1 mouse cellular context compared by ENCODE assay signal in the genomic region with DNA sequence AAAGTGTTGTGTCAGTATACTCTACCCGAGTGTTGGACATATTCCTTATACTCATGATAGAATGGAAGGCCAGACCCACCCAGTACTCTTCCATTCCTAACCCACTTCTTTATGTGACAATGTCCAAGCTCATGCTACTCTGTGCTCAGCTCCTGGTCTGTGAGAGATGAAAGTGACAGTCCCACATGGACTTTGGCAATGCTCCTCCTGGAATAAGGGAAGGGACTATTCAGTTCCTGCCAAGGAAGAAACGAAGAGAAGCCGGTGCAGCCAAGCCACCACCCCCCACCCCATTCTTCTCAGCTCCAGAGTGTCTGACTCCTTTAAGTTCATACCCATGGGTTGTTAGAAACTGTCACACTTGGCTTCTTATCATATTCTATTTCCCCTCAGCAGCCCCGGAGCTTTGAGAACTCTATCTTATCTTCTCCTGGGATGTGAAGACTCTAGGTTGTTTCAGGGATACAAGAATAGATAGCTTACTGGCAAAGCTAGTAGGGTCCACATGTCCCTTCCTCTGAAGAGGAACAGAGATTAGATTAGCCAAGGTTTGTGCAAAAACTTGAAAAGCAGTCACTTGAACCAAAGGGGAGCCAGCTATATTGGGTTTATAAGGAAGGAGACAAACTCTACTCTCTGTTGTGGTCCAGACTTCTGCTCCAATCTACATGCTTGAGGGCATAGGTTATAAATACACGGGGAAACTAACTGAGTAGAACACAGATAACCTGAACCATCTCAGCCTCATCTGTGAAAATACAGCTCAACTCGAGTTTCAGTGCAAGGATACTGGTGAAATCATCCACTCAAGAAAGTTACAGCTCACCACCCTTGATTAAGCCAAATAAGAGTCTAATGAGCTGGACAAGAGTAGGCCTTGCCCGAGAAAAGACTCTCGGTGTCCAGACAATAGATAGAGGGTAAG.
TF ChIP-seq lines count a peak whose summit lies in the region.

No protein-coding gene starts in this region.

TF ChIP-seq in MEL, 35 proteins besides CTCF, POLR2A, EP300 and RAD21 (continued from another document):
- no peak for TF ChIP-seq SMC3 (IDR thresholded peaks at IDR 0.05; ENCODE audit: low read depth, low read length)
- TF ChIP-seq POLR2AphosphoS2 (IDR thresholded peaks at IDR 0.05; ENCODE audit: low read length): no peak
- TF ChIP-seq SIN3A (IDR thresholded peaks at IDR 0.05; ENCODE audit: low read length): peak; percentile 64; the same call in 1 of the 2 replicates
- TF ChIP-seq JUND (IDR thresholded peaks at IDR 0.05; ENCODE audit: low read depth, low read length): no peak
- TF ChIP-seq ETS1 (IDR thresholded peaks at IDR 0.05; ENCODE audit: low read depth, low read length): peak; percentile 62
- peak; percentile 85 for TF ChIP-seq GATA1 (IDR thresholded peaks at IDR 0.05; ENCODE audit: low read depth, low read length)
- TF ChIP-seq MXI1 (IDR thresholded peaks at IDR 0.05; ENCODE audit: low read depth, low read length): peak; percentile 32; the same call in 1 of the 2 replicates
- peak; percentile 82 for TF ChIP-seq RCOR1 (IDR thresholded peaks at IDR 0.05; ENCODE audit: low read depth, low read length)
- 0 out of 2 replicates have a peak, but pooled peaks have one; percentile 16 for TF ChIP-seq MYB (IDR thresholded peaks at IDR 0.05; ENCODE audit: low read depth, low read length)
- peak; percentile 61; the same call in 1 of the 2 replicates for TF ChIP-seq MYC (IDR thresholded peaks at IDR 0.05; ENCODE audit: low read depth, low read length)
- TF ChIP-seq MEF2A (IDR thresholded peaks at IDR 0.05; ENCODE audit: extremely low read depth, insufficient replicate concordance, low read depth, low read length, poor library complexity, severe bottlenecking): no peak
- no peak for TF ChIP-seq UBTF (IDR thresholded peaks at IDR 0.05; ENCODE audit: borderline replicate concordance, insufficient read depth, low read depth, low read length)
- TF ChIP-seq NELFE (IDR thresholded peaks at IDR 0.05; ENCODE audit: low read depth, low read length): no peak
- no peak for TF ChIP-seq ZKSCAN1 (IDR thresholded peaks at IDR 0.05; ENCODE audit: low read depth, low read length)
- TF ChIP-seq KAT2A (conservative IDR thresholded peaks at IDR 0.05; ENCODE audit: low read depth, low read length): no peak
- TF ChIP-seq USF1 (IDR thresholded peaks at IDR 0.05; ENCODE audit: low read depth, low read length): no peak
- TF ChIP-seq TCF12 (IDR thresholded peaks at IDR 0.05; ENCODE audit: low read depth, low read length): peak; percentile 82
- TF ChIP-seq ELF1 (IDR thresholded peaks at IDR 0.05; ENCODE audit: low read depth, low read length): no peak
- no peak for TF ChIP-seq TBP (IDR thresholded peaks at IDR 0.05; ENCODE audit: low read depth, low read length)
- TF ChIP-seq ZNF384 (IDR thresholded peaks at IDR 0.05; ENCODE audit: low read depth, low read length): no peak
- no peak for TF ChIP-seq CHD2 (IDR thresholded peaks at IDR 0.05; ENCODE audit: low read length)
- TF ChIP-seq CHD1 (IDR thresholded peaks at IDR 0.05; ENCODE audit: low read depth, low read length): no peak
- no peak for TF ChIP-seq GABPA (IDR thresholded peaks at IDR 0.05; ENCODE audit: low read depth, low read length)
- TF ChIP-seq MAFK (IDR thresholded peaks at IDR 0.05; ENCODE audit: borderline replicate concordance, low read depth, low read length): no peak
- TF ChIP-seq E2F4 (IDR thresholded peaks at IDR 0.05; ENCODE audit: borderline replicate concordance, low read depth, low read length): no peak
- TF ChIP-seq MAZ (IDR thresholded peaks at IDR 0.05; ENCODE audit: low read depth, low read length): no peak
- no peak for TF ChIP-seq NRF1 (IDR thresholded peaks at IDR 0.05; ENCODE audit: insufficient read depth, low read depth, low read length, poor library complexity, severe bottlenecking)
- TF ChIP-seq USF2 (IDR thresholded peaks at IDR 0.05; ENCODE audit: borderline replicate concordance in 1 of 2, insufficient read depth in 1 of 2, low read depth in 1 of 2, low read length in 2 of 2): no peak
TF ChIP-seq in MEL: peak in this region for 9.
